In genomic region chr8:125253505-125254180, GRCm38 (mm10) we compare ENCODE assay signal across 8 mouse cellular contexts.
DNase-seq lines count a peak whose midpoint lies in the region; ATAC-seq and TF ChIP-seq lines count a peak whose summit lies in the region.

No protein-coding gene starts in this region.

- intact Hi-C loops in heart, adult 2 months (cut with DNase I) = loop anchor here (2.0 kb wide), 1 partner anchor 17 kb away; no protein-coding TSS in a partner anchor
- intact Hi-C loops in left cerebral cortex, postnatal 25 days (cut with DNase I) = loop anchor here (1.0 to 2.0 kb wide), 2 partner anchors 35 to 39 kb away; no protein-coding TSS in a partner anchor

- no peak for TF ChIP-seq POLR2A in heart, adult 2 months (IDR thresholded peaks at IDR 0.05; ENCODE audit: insufficient read depth, low read depth, low read length)

- H3K9ac ChIP-seq in heart, adult 2 months (ENCODE audit: low read depth, low read length) = no peak overlapping the region
- H3K9ac ChIP-seq in lung, embryonic 14.5 days = peak overlapping the region; percentile 60

- no peaks in the 10 kb centered on the region for H3K27me3 ChIP-seq in heart, adult 2 months (ENCODE audit: control insufficient read depth, insufficient read depth, low read length)
- no peaks in the 10 kb centered on the region for H3K27me3 ChIP-seq in hindbrain, embryonic 10.5 days (ENCODE audit: insufficient read depth, poor library complexity, severe bottlenecking)
- no peaks in the 10 kb centered on the region for H3K27me3 ChIP-seq in lung, embryonic 14.5 days (ENCODE audit: insufficient read depth, low read length)
- no peaks in the 10 kb centered on the region for H3K27me3 ChIP-seq in splenic B cell, adult 2 months (ENCODE audit: control insufficient read depth, insufficient read depth, low read length, poor library complexity, severe bottlenecking)

- H3K79me2 ChIP-seq in heart, adult 2 months (replicated peaks; ENCODE audit: control insufficient read depth, insufficient read depth, low read length) = no peaks in the 10 kb centered on the region

- peak overlapping the region; percentile 71 for H3K4me2 ChIP-seq in lung, embryonic 14.5 days

- no peaks in the 10 kb centered on the region for H3K9me3 ChIP-seq in hindbrain, embryonic 10.5 days
- H3K9me3 ChIP-seq in lung, embryonic 14.5 days (ENCODE audit: low read depth, low read length) = no peaks in the 10 kb centered on the region

- H3K27ac ChIP-seq in heart, adult 2 months = peak overlapping the region; percentile 86
- H3K27ac ChIP-seq in hindbrain, embryonic 10.5 days = peak overlapping the region; percentile 92
- H3K27ac ChIP-seq in lung, embryonic 14.5 days (ENCODE audit: low read depth) = peak overlapping the region; percentile 85

- ATAC-seq in lung, embryonic 14.5 days (ENCODE audit: insufficient read depth) = peak; percentile 61

- H3K36me3 ChIP-seq in heart, adult 2 months (ENCODE audit: control insufficient read depth, insufficient read depth, low read length) = no peaks in the 10 kb centered on the region
- no peaks in the 10 kb centered on the region for H3K36me3 ChIP-seq in hindbrain, embryonic 10.5 days
- no peaks in the 10 kb centered on the region for H3K36me3 ChIP-seq in lung, embryonic 14.5 days (ENCODE audit: insufficient read depth)
- H3K36me3 ChIP-seq in splenic B cell, adult 2 months (ENCODE audit: control insufficient read depth, insufficient read depth, low read length, poor library complexity, severe bottlenecking) = no peaks in the 10 kb centered on the region

- TF ChIP-seq EP300 in heart, adult 2 months (IDR thresholded peaks at IDR 0.05; ENCODE audit: insufficient read depth, low read depth, low read length) = no peak

- H3K4me1 ChIP-seq in heart, adult 2 months (ENCODE audit: control insufficient read depth, insufficient read depth, low read length) = peaks cover 5% of the 10 kb centered on the region
- H3K4me1 ChIP-seq in hindbrain, embryonic 10.5 days (replicated peaks) = peaks cover 27% of the 10 kb centered on the region
- peaks cover 11% of the 10 kb centered on the region for H3K4me1 ChIP-seq in lung, embryonic 14.5 days (ENCODE audit: insufficient read depth)

- DNase-seq in heart, adult 2 months = no peak
- no peak for DNase-seq in heart, adult 9 months (ENCODE audit: low spot score in 2 of 2)
- DNase-seq in NIH3T3 (ENCODE audit: low read depth) = peak; percentile 85
- DNase-seq in hindbrain, embryonic 10.5 days (ENCODE audit: low spot score) = no peak
- DNase-seq in lung, embryonic 14.5 days = peak; percentile 30
- peak; percentile 57 for DNase-seq in splenic B cell, adult 2 months (ENCODE audit: low read depth, low spot score)
- DNase-seq in left cerebral cortex, postnatal 25 days (ENCODE audit: low spot score in 2 of 2) = no peak
- DNase-seq in layer of hippocampus, postnatal 25 days (ENCODE audit: extremely low spot score in 1 of 2, low spot score in 1 of 2) = no peak

- WGBS in heart, adult 2 months = 34% methylated on average over 10 of the region's 10 CpGs
- 29% methylated on average over 10 of the region's 10 CpGs for WGBS in hindbrain, embryonic 10.5 days
- 39% methylated on average over 10 of the region's 10 CpGs for WGBS in lung, embryonic 14.5 days

- H3K4me3 ChIP-seq in heart, adult 2 months = peak overlapping the region; percentile 52
- peak overlapping the region; percentile 57 for H3K4me3 ChIP-seq in hindbrain, embryonic 10.5 days
- H3K4me3 ChIP-seq in lung, embryonic 14.5 days (ENCODE audit: low read depth, low read length) = peak overlapping the region; percentile 35

- no peak for TF ChIP-seq CTCF in heart, adult 2 months (IDR thresholded peaks at IDR 0.05)
- TF ChIP-seq CTCF in lung, embryonic 14.5 days (IDR thresholded peaks at IDR 0.05; ENCODE audit: low read depth) = no peak

Comparison
In these comparisons a context has a peak if more than half of its experiments do, and no peak if none do; other contexts are left out.
1. DNase-seq: peak in NIH3T3 (single experiment), lung, embryonic 14.5 days (single experiment) and splenic B cell, adult 2 months (single experiment); none in heart, adult 2 months (0 of 2), heart, adult 9 months (0 of 2), hindbrain, embryonic 10.5 days (single experiment), left cerebral cortex, postnatal 25 days (0 of 2) and layer of hippocampus, postnatal 25 days (0 of 2).
2. Peak in every context shown above with its lines, with median percentiles within 50 percentile points of each other: H3K27ac ChIP-seq and H3K4me3 ChIP-seq.